Mouse (Mus musculus) C2C12 (cell line): ENCODE data around the gene Rxrb. TPM values are rescaled to one million over a fixed set of nuclear protein-coding genes. Genes with fewer than 3 reads are reported as not detected.

Experiments used
- H3K27me3 ChIP-seq: one replicate; pipeline ENCODE4 v1.6.1; 2011; ENCODE audit not compliant: control insufficient read depth, insufficient read depth, insufficient read length
- H3K36me3 ChIP-seq: one replicate; pipeline ENCODE4 v1.6.1; 2011; ENCODE audit not compliant: control insufficient read depth, insufficient read depth
- H3K4me3 ChIP-seq: one replicate; pipeline ENCODE4 v1.5.1; 2011; ENCODE audit warnings: mild to moderate bottlenecking, control low read depth; ENCODE audit not compliant: poor library complexity, insufficient read depth, severe bottlenecking
- H3K79me2 ChIP-seq: one replicate; pipeline ENCODE4 v1.6.1; 2011; ENCODE audit not compliant: control insufficient read depth, insufficient read depth
- H3K79me3 ChIP-seq: one replicate; pipeline ENCODE4 v1.6.1; 2011; ENCODE audit warnings: low read depth, control low read depth
- H3ac ChIP-seq: one replicate; pipeline ENCODE3; 2011; ENCODE audit warnings: low read depth; ENCODE audit not compliant: control insufficient read depth, insufficient read length
- CEBPB ChIP-seq: IDR thresholded peaks from one replicate; pipeline ENCODE4 v1.6.1; 2011; ENCODE audit warnings: low read depth, mild to moderate bottlenecking, control low read depth, moderate library complexity
- CTCF ChIP-seq: IDR thresholded peaks from one replicate; pipeline ENCODE4 v1.5.1; 2011; ENCODE audit not compliant: control insufficient read depth, insufficient read depth, insufficient read length
- FOSL1 ChIP-seq: IDR thresholded peaks from one replicate; pipeline ENCODE4 v1.8.0; 2011; ENCODE audit warnings: mild to moderate bottlenecking, low read length; ENCODE audit not compliant: poor library complexity, insufficient read depth, severe bottlenecking
- MAX ChIP-seq: IDR thresholded peaks from one replicate; pipeline ENCODE4 v1.6.1; 2011; ENCODE audit warnings: mild to moderate bottlenecking, control low read depth
- MYOD1 ChIP-seq: IDR thresholded peaks from one replicate; pipeline ENCODE4 v1.6.1; 2011; ENCODE audit warnings: low read depth; ENCODE audit not compliant: control insufficient read depth, insufficient read length
- MYOG ChIP-seq: IDR thresholded peaks from one replicate; pipeline ENCODE4 v1.6.1; 2011; ENCODE audit not compliant: control insufficient read depth, insufficient read length; ENCODE audit errors: extremely low read depth
- USF1 ChIP-seq: IDR thresholded peaks from one replicate; pipeline ENCODE4 v1.6.1; 2011; ENCODE audit warnings: low read depth, mild to moderate bottlenecking, control low read depth, moderate library complexity
- microRNA-seq: library from miRNA; unstranded; fragments of <30 nt; microRNA quantifications from one replicate; pipeline ENCODE4, GENCODE M21; 2019; ENCODE audit warnings: borderline microRNAs expressed
- polyA plus RNA-seq: library from polyadenylated mRNA; unstranded; fragments of >200 nt; fragmentation: generic; extraction: Trizol; gene quantifications from one replicate; pipeline ENCODE4 v1.2.1, GENCODE M21; 2012; ENCODE audit warnings: missing spikeins

The Rxrb gene
- polyA plus RNA-seq, 1 experiment, result 39.0 TPM

DNA sequence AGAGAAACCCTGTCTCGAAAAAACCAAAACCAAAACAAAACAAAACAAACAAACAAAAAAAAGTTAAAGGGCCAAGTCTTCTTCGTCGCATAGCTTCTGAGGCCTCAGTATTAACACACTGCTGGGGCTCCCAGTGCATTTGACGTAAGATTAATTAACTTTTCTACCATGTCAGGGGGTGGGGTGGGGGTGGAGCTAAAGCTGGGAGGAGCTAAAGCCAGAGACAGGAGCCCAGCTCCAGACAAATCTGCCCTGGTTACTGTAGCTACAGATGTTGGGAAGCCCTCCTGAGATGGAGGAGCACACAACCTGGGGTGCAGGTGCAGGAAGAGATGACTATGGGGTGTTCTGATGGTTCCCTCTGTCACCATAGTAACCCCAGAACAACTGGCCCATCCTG is 46.5 kb downstream of the Rxrb start:
- Histone ChIP-seq H3K36me3 (no peaks in the 10 kb centered on the region), H3K79me2 (no peaks in the 10 kb centered on the region), H3K79me3 (no peaks in the 10 kb centered on the region), H3K27me3 (no peaks in the 10 kb centered on the region), H3ac (no peak overlapping the region), H3K4me3 (no peak overlapping the region)
- no peak for TF ChIP-seq FOSL1

DNA sequence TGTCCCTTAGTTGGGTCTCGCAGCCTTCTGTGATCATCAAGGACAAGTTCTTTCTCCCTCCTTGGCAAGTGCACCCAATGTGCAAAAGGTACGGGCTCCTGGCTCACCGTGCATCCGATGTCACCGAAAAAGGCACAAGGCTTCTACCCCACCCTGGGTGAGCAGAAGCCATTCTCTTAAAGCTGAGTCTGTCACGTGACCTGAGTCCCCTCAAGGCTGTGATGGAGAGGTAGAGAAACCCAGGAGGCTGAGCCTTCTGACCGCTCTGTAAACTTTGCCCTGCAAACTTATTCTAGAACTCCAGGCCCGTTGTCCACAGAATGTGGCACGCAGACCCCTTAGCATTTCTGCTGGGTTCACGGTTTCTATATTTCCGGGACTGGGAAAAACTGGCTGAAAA is 47.4 kb downstream of the Rxrb start:
- no peak overlapping the region for H3K4me3 ChIP-seq
- H3K36me3 ChIP-seq, result no peaks in the 10 kb centered on the region
- no peaks in the 10 kb centered on the region for H3K79me2 ChIP-seq
- peaks cover 2% of the 10 kb centered on the region for H3K27me3 ChIP-seq
- H3ac ChIP-seq, result no peak overlapping the region
- no peaks in the 10 kb centered on the region for H3K79me3 ChIP-seq
- TF ChIP-seq USF1 (peak; percentile 55), CEBPB (no peak), CTCF (no peak), MYOD1 (no peak), MAX (no peak)

DNA sequence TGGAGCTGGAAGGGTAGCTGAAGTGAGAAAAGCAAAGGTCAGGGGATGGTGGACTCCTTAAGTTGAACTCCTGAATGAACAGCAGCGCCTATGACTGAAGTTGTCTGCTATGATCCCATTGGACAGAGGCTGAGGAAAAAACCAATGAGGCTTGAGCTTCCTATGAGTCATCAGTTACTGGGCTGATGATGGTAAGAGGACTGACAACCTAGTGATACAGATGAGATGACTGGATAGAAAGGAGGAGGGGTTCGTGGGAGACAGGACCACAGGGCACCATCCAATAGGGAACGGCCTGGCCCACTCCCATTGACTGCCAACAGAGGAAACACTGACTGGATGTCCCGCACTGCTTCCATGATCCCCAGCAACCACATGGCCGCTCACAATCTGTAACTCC is 48.0 kb downstream of the Rxrb start:
- Histone ChIP-seq H3ac (no peak overlapping the region), H3K4me3 (no peak overlapping the region), H3K27me3 (peaks cover 8% of the 10 kb centered on the region), H3K36me3 (no peaks in the 10 kb centered on the region), H3K79me2 (no peaks in the 10 kb centered on the region), H3K79me3 (no peaks in the 10 kb centered on the region)
- TF ChIP-seq MYOD1 (no peak), USF1 (no peak), MYOG (no peak), CEBPB (no peak), CTCF (no peak), MAX (no peak), FOSL1 (no peak)

DNA sequence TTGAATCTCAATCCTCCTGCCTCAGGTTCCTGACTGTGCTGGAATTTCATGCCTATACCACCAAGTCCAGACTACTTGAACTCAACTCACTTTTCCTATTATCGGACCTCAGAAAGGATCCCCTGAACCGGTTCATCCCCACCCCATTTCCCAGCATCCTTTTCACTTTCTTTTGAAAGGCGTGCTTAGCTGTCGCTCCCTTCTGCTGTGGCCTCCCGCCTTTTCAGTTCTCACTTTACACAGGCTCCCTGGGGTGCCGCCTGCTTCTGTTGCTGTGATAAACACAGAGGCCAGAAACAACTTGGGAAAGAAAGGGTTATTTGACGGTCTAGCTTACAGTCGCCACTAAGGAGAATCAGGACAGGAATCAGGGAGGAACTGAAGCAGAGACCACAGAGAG is 51.5 kb downstream of the Rxrb start:
- Histone ChIP-seq H3K4me3 (no peak overlapping the region), H3K79me2 (no peaks in the 10 kb centered on the region), H3K27me3 (peaks cover 18% of the 10 kb centered on the region), H3K36me3 (no peaks in the 10 kb centered on the region), H3ac (no peak overlapping the region), H3K79me3 (no peaks in the 10 kb centered on the region)
- no peak for TF ChIP-seq CEBPB
- TF ChIP-seq MYOD1, result no peak
- no peak for TF ChIP-seq CTCF
- TF ChIP-seq MAX, result no peak
- no peak for TF ChIP-seq MYOG
- TF ChIP-seq USF1, result no peak
- no peak for TF ChIP-seq FOSL1

DNA sequence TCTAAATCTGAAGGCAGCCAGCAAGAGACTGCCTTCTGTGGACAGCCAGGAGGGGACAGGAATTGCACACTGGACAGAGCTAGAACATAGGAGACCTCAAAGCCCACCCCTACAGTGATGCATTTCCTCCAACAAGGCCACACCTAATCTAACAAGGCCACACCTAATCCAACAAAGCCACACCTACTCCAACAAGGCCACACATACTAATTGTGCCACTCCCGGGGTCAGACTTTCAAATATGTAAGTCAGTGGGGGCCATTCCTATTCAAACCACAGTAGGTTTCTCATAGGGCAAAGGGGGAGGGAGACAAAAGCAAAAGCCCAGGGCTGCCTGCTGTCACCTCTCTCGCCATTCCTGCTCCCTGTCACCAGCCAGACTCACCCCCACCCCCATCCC is 55.8 kb downstream of the Rxrb start:
- peaks cover 23% of the 10 kb centered on the region for H3K27me3 ChIP-seq
- H3K79me2 ChIP-seq, result no peaks in the 10 kb centered on the region
- TF ChIP-seq MAX, result no peak
- TF ChIP-seq MYOG, result no peak
- no peak for TF ChIP-seq USF1
- no peak for TF ChIP-seq MYOD1
- TF ChIP-seq CTCF, result no peak
- no peak for TF ChIP-seq CEBPB
- no peak for TF ChIP-seq FOSL1
- H3K79me3 ChIP-seq, result no peaks in the 10 kb centered on the region
- no peak overlapping the region for H3ac ChIP-seq
- no peak overlapping the region for H3K4me3 ChIP-seq
- H3K36me3 ChIP-seq, result no peaks in the 10 kb centered on the region

Small RNA genes within 50 kb of the gene (microRNA-seq; reads per million reads assigned to microRNA genes)
- gene Mir219a-1 (1.3 reads per million, percentile 29 among the genes with 10 or more reads in this experiment), gene Mir219c (not detected)

Other genes with a start within 250 kb of the Rxrb start
- 212 TPM for gene Angptl4, start 250.0 kb upstream of the Rxrb start, polyA plus RNA-seq
- gene Kank3, start 221.3 kb upstream of the Rxrb start, polyA plus RNA-seq, result 5.0 TPM
- 8,619 TPM for gene Rps28, start 207.2 kb upstream of the Rxrb start, polyA plus RNA-seq
- gene Ndufa7, start 207.2 kb upstream of the Rxrb start, polyA plus RNA-seq, result 493 TPM
- gene Cd320, start 188.7 kb upstream of the Rxrb start, polyA plus RNA-seq, result 77.8 TPM
- not detected for gene Gm7029, start 158.0 kb upstream of the Rxrb start, polyA plus RNA-seq
- gene Kifc1, start 141.2 kb upstream of the Rxrb start, polyA plus RNA-seq, result 68.6 TPM
- not detected for gene Platr17, start 126.7 kb upstream of the Rxrb start, polyA plus RNA-seq
- 19.3 TPM for gene Daxx, start 122.4 kb upstream of the Rxrb start, polyA plus RNA-seq
- gene Tapbp, start 115.9 kb upstream of the Rxrb start, polyA plus RNA-seq, result 30.5 TPM
- gene Zbtb22, start 115.9 kb upstream of the Rxrb start, polyA plus RNA-seq, result 30.3 TPM
- 31.7 TPM for gene Rgl2, start 102.3 kb upstream of the Rxrb start, polyA plus RNA-seq
- gene Pfdn6, start 91.5 kb upstream of the Rxrb start, polyA plus RNA-seq, result 130 TPM
- gene Wdr46, start 91.2 kb upstream of the Rxrb start, polyA plus RNA-seq, result 64.8 TPM
- 1.5 TPM for gene B3galt4, start 80.3 kb upstream of the Rxrb start, polyA plus RNA-seq
- 24.4 TPM for gene Vps52, start 76.0 kb upstream of the Rxrb start, polyA plus RNA-seq
- gene Rps18, start 75.8 kb upstream of the Rxrb start, polyA plus RNA-seq, result 517 TPM
- 19.0 TPM for gene H2-K1, start 31.5 kb upstream of the Rxrb start, polyA plus RNA-seq
- 26.8 TPM for gene Ring1, start 7.1 kb upstream of the Rxrb start, polyA plus RNA-seq
- 17.6 TPM for gene H2-Ke6, start 3.8 kb upstream of the Rxrb start, polyA plus RNA-seq
- gene Slc39a7, start 130 bp upstream of the Rxrb start, polyA plus RNA-seq, result 175 TPM
- 0.77 TPM for gene Col11a2, start 7.6 kb downstream of the Rxrb start, polyA plus RNA-seq
- gene H2-Oa, start 60.5 kb downstream of the Rxrb start, polyA plus RNA-seq, result not detected
- gene H2-DMa, start 87.7 kb downstream of the Rxrb start, polyA plus RNA-seq, result 5.2 TPM
- gene Brd2, start 90.8 kb downstream of the Rxrb start, polyA plus RNA-seq, result 127 TPM
- not detected for gene H2-DMb2, start 111.5 kb downstream of the Rxrb start, polyA plus RNA-seq
- gene H2-DMb1, start 121.3 kb downstream of the Rxrb start, polyA plus RNA-seq, result not detected
- 0.30 TPM for gene Tap1, start 155.7 kb downstream of the Rxrb start, polyA plus RNA-seq
- gene Psmb9, start 156.0 kb downstream of the Rxrb start, polyA plus RNA-seq, result 0.07 TPM
- 0.05 TPM for gene Psmb8, start 165.9 kb downstream of the Rxrb start, polyA plus RNA-seq
- 0.47 TPM for gene Tap2, start 171.7 kb downstream of the Rxrb start, polyA plus RNA-seq
- gene H2-Ob, start 207.1 kb downstream of the Rxrb start, polyA plus RNA-seq, result not detected
- not detected for gene H2-Ab1, start 225.9 kb downstream of the Rxrb start, polyA plus RNA-seq